Mouse (Mus musculus) adrenal gland, postnatal 14 days (tissue): Measurements from ENCODE around the gene Fau. TPM values are rescaled to one million over a fixed set of nuclear protein-coding genes. Genes with fewer than 3 reads are reported as not detected.

ENCODE experiments used
- DNase-seq: peaks from one replicate; pipeline ENCODE4 v3.0.0; 2021; ENCODE audit warnings: mixed read lengths
- total RNA-seq: library from RNA; stranded (reverse); gene quantifications from 2 replicates; pipeline ENCODE4 v1.2.3, GENCODE M21; 2021

Gene Fau
- total RNA-seq, 1 experiment from 2014 or later = 956 TPM

DNA sequence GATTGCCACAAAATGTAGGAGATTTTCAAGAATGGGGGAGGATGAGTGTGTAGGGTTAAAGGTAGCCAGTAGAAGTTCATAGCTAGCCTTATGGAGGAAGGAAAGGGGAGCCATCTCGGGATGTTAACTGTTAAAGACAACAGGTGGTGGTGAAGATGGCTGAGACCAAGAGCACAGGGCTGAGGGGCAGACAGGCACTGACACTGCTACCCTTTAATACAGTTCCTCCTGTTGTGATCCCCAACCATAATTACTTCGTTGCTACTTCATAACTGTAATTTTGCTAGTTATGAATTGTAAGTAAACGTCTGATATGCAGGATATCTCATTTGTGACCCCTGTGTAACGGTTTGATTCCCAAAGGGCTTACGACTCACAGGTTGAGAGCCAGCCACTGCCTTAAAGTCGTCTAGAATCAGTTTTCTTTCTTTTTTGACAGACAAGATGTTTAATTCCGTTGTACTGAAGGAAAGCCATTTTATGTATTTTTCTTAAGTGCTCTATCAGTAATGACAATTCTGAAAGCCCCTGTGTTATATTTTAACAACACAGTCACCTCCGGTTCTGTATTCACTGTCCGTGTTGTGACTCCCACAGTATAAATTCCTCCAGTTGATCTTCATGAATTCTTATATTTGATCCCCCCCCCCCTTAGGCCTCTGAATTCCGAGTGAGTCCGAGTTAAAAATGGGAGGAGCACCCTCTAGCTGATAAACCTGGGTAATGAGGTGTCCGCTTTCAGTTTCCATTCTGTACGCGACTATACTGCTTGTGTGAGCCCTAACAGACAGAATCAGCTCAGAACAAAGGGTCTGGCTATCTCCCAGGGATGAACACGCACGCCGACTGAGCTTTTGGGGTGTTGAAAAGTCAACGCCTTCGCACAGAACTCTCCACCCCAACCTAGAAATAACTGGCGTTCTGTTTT is 12.0 kb upstream of the Fau start:
- DNase-seq = no peak

DNA sequence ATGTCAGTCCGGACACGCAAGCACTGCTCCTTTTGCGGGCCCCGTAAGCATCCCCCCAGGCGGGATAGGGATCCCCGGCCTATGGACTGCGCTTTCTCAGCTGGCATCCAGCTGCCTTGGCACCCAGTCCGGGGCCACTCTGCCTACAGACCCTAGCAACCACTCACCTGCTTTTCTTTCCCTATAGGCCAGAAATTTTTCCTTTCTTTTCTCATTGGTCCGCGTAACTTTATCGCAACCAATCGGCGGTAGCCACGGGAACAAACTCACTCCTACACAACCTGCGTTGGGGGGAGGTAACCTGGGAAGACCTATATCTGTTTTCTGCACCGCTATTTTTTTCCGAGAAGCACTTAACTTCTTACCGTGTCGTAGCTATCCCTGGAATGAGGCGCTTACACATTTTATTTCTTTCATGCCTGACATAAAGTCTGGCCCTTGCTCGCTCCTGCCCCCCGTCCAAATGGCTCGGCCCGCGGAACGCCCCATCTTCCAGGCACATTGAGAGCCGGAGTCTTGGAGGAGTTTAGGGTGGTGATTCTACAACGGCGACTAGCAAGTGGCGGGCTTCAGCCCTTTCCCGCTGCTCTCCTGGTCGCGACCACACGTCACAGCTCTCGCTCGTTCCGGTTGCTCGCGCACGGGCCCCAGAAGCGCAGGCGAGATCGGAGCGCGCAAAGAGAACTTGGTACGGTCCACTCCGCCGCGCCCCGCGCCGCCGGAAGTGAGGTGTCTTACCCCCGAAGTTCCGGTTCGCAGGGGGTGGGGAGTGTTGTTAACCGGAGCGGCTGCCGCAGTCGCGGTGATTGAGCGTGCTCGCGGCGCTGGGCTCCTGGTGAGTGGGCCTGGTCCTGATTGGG is 11.1 kb upstream of the Fau start, which contains the start of gene Syvn1:
TSS of gene Syvn1 (plus strand) at position 283 of the 860 bp plus-strand sequence.
- DNase-seq = peak; percentile 94

DNA sequence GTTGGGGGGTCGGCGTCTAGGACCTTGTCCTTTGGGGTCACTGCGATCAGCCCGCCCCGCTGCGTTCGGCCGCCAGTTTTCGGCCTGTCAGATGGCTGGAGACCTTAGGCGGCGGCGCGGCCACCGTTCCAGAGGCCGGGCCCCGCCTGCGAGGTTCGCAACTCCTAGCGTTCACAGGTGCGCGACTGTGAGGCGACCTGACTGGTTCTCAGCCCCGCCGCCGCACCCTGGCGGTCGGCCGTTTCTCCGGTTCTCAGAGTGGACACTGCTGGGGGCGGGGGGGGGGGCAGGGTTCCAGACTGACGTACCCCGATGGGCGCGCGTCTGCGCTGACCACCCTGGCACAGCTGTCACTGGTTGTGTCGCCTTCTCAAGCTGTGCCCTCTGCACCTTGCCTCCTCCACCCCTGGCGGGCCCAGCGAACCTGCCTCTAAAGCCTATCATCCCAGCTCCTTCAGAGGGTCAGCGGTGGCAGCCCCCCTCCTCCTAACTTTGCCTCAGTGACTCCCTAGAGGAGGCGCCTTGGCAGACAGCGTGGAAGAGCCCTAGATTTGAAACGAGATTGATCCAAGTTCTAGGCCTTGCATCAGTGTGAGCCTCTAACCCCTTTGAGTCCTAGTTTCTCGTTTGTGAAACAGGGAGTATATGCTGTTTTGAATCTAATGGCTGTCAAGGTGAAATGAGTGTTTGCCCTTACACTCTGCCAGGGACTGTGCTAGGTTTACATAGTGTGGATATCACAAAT is 10.3 kb upstream of the Fau start:
- DNase-seq = peak; percentile 48

DNA sequence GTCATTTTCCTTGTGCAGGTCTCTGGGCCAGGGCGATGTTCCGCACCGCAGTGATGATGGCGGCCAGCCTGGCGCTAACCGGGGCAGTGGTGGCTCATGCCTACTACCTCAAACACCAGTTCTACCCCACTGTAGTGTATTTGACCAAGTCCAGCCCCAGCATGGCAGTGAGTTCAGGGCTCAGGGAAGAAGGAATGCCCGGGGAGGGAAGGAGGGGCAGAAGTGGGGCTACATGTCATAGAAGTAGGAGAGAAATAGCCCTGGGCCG is 9.8 kb upstream of the Fau start:
- no peak for DNase-seq

- DNase-seq = no peak
These were observed 8.8 kb upstream of the Fau start for GRCm38 (mm10) chr19:6048681-6049410.

- DNase-seq = peak; percentile 58
These were observed 5.1 kb upstream of the Fau start for GRCm38 (mm10) chr19:6052516-6052915.

DNA sequence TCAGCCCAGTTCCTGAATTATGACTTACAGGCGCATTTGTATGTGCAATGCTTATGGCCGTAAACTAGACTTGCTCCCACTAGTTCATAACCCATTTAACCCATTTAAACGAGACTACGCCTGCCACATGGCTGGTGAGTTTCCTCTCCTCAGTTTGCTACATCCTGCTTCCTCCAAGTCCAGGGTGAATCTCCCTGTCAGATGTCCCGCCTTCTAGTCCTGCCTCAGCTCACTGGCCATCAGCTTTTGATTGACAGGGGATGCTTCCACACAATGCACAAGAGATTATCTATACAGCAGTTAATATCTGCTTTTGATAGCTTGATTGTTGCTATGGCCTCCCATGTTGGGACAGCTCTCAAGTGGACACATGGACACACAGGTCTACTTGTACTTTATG is 3.3 kb upstream of the Fau start:
- no peak for DNase-seq

DNA sequence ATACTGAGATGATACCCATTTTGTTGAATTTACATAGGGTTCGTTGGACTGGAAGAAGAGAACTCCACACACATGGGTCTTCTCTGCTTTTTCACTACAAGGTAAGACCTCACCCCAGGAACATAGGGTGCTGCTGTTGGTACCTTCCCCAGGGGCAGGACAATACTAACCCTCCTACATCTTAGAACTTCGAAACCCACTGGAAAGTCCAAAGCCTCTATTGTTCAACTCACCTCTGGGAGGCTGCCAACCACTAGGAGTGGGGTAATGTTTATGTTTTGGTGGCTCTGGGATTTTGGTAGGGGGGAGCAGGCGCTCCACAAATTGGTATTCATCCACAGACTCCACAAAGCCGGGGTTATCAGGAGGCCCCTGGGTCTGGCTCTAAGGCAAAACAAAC is 948 bp upstream of the Fau start:
- peak; percentile 9 for DNase-seq

DNA sequence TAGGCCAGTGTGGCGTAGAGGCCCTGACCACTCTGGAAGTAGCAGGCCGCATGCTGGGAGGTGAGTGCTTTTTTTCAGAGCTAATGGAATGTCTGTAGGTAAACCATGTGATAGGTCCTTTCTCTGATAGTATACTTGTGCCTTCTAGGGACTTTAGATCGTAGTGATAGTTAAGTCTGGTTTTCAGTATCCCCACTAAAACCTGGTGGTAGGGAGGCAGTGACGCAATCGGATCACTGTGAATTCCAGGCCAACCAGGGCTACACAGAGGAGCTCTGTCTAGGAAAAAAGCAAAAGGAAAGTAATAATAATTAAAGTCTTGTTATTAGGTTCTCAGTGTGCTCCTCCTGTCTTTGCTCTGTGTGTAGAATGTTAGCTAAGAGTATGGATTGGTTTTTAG is 869 bp downstream of the Fau start:
- peak; percentile 18 for DNase-seq

GRCm38 (mm10) chr19:6058966-6059365 is 1.3 kb downstream of the Fau start:
- peak; percentile 4 for DNase-seq

DNA sequence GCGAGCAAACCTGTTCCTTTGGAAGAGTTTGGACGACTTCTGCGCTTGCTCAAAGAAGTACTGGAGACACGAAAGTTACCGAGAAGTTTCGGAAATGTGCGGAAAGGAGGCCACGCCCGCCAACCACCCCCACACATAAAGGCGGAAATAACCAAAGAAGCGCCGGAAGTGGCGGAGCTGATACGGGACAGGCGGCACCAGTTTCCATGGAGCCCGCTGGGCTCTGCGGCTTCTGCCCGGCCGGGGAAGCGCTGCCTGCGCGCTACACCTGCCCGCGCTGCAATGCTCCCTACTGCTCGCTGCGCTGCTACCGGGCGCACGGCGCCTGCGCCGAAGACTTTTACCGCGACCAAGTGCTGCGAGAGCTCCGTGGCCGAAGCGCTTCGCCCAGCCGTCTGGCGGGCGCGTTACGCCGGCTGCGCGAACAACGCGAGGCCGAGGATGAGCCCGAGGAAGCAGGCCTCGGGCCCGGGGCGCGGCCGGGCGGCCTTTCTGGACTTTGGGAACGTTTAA is 3.4 kb downstream of the Fau start, which contains the start of gene Znhit2:
TSS of gene Znhit2 (plus strand) at position 172 of the 513 bp plus-strand sequence.
- peak; percentile 96 for DNase-seq

DNA sequence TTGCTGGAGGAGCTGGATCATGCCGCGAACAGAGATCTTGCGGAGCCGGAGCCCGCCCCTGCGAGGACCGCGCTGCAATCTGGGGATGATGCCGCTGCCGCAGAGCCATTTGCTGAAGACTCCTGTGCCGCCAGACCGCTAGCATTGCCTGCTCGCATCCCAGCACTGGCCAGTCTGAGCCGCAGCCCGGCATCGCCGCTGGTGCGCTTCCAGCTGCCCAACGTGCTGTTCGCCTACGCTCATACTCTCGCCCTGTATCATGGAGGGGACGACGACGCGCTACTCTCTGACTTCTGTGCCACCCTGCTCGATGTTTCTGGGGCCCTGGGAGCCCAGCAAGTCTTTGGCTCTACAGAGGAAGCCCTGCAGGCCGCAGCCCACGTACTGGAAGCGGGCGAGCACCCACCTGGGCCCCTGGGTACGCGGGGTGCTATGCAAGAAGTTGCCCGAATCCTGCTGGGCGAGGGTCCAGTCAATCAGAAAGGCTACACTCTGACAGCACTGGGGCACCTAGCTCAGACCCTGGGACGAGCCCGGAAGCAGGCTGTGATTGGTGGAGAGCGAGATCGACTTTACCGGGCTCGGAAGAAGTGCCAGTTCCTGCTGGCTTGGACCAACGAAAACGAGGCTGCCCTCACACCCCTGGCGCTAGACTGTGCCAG is 4.1 kb downstream of the Fau start:
- DNase-seq = peak; percentile 79

- DNase-seq = no peak
These were observed 4.8 kb downstream of the Fau start for GRCm38 (mm10) chr19:6062418-6062817.

DNA sequence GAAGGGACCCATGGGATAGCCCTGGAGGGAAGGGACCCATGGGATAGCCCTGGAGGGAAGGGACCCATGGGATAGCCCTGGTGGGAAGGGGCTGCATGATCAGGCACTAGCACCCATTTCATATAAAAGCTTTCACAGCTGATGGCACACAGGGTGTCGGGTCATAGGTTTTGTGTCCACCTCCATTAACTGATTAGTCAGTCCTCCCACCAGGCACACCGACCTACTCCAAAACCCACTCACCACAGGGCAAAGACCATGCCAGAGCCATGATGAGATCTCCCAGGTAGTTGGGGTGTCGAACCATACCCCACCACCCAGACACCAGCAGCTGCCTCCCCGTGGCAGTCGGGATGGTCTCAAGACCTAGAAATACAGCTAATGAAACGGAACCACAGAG is 5.4 kb downstream of the Fau start:
- no peak for DNase-seq

- DNase-seq = no peak
These were observed 8.9 kb downstream of the Fau start for GRCm38 (mm10) chr19:6066571-6066970.

- peak; percentile 92 for DNase-seq
These were observed 9.5 kb downstream of the Fau start for GRCm38 (mm10) chr19:6067011-6067723.

DNA sequence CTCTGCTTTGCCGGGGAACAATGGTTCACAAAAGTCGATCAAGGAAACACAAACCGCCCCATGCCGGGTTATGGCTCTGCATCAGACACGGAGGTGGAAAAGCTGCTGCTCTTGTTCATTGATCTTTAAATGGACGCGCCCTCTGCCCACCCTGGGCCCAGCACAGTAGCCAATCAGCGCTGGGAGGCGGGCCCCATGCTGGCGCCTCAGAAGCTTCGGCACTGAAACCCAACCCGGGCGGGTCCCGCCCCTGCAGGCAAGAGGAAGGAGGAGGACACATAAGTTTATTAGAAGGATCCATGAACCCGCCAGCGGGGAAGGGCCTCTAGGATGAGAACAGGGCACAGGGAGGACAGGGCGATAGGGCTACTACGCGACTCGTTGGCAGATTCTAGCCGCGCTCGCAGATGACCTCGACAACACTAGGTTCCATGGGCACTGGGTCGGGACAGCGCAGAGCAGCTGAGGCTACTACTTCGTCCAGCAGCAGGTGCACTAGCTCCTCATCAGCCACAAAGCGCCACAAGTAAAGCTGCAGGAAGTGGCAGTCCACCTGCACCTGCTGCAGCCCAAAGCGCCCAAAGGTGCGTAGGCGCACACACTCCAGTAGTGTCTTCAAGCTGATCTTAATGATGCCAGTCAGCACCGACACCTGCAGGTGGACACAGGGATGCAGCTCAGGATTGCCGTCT is 10.2 kb downstream of the Fau start, which contains the start of gene Tm7sf2:
TSS of gene Tm7sf2 (minus strand) at position 650 of the 692 bp plus-strand sequence.
- DNase-seq = peak; percentile 97

- DNase-seq = no peak
These were observed 11.3 kb downstream of the Fau start for GRCm38 (mm10) chr19:6068951-6069350.

DNA sequence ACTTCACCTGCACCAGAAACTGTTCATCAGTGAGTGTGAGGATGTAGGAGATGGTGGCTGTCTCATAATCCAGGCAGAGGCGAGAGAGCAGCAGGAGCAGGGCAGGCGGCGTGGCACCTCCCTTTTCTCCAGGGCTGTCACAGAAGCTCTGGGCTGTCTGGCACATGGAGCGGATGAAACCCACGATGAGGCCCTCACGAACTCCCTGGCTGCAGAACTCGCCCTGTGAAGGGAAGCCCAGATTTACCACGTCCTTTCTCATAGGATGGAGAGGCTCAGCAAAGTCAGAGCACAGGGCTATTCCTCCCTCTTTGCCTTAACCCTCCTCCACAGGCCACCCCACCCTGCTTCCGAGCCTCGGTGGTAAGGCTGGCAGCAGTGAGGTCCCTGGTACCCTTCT is 12.2 kb downstream of the Fau start:
- no peak for DNase-seq
